Mouse (Mus musculus): Measurements from ENCODE around the gene Slc25a4. TPM values are rescaled to one million over a fixed set of nuclear protein-coding genes. Genes with fewer than 3 reads are reported as not detected.

Slc25a4 gene
- total RNA-seq, 4 experiments from 2014 or later, result 4,428 to 5,209 (median 4,678) TPM

DNA sequence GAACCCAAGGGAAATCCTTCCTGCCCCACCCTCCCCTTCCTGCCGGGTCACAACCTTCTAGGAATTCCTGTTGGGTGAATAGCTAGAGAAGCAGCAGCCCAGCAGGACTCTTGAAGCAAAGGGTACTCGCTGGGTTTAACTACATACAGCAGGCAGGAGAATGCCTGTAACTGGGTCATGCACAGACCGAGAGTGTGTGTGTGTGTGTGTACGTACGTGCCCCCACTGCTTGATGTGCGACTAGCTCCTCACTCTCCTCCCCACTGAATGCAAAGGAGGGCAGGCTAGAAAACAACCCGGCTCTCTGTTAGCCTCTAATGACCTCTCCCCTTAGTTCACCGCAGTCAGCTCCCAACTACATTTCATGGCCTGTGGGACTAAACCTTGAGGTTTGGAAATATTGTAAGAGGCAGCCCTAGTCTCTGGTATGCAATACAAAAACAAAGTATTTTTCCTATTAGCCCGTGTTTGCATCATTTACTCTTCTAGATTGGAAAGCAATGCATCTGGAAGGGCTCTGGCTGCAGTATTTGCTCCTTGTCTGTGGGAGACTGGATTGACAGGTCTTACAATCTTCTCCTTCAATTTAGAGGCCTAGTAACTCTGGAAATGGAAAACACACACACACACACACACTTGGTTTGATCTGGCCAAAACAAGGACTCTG is 6.0 kb downstream of the Slc25a4 start:
- no peak for DNase-seq (ENCODE audit: low spot score)

DNA sequence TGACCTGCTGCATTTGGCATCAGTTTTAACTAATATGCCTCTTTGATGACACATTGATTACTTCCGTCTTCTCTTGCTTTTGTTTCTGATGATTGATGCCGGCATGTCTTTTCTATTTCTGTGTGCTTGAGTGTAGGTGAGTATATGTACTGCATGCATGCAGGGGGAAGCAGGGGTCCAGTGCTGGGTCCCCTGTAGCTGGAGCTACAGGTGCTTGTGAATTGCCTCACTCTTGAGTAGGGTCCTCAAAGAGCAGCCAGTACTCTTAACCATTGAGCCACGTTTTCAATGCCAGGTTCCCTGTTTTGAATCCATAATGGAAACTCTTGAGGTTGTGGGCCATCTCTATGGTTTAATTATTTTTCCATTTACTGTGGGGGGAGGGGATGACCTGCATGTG is 6.8 kb downstream of the Slc25a4 start:
- no peak for DNase-seq (ENCODE audit: low spot score)

DNA sequence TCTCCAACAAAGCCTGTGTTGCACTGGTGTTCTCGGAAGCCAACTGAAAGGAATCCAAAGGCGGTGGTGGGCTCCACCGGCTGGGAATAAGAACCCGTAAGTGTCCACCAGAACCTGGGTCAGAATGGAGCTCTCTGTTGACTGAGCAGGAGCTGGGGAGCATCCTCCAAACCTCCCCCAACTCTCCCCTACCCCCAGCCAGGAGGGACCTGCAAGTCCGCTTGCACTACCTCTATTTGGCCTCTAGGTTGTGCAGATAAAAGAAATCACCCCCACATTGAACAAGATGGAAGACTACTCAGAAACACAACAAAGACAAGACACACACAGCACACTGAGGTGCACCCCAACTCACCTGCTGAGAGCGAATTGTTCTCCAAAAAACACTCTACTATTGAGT is 8.7 kb downstream of the Slc25a4 start:
- DNase-seq (ENCODE audit: low spot score), result no peak

DNA sequence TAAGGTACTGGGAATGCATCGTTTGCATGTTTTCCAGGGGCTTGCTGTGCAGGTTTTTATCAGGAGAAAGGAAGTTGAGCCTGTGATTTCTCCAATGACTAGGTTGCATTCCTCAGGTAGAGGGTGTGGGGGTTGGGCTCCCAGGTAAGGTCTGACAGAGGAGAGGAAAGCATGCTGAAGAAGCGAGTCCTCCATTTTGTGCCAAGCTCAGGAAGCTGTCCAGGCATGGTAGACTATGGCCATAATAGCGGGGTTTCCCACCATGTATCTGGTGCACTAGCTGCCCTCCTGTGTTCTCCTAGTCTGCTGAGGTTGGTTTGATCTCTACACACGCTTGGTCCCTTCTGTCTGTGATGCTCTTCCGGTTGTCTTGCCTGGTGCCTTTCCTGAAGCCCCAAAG is 13.4 kb downstream of the Slc25a4 start:
- no peak for DNase-seq (ENCODE audit: low spot score)

DNA sequence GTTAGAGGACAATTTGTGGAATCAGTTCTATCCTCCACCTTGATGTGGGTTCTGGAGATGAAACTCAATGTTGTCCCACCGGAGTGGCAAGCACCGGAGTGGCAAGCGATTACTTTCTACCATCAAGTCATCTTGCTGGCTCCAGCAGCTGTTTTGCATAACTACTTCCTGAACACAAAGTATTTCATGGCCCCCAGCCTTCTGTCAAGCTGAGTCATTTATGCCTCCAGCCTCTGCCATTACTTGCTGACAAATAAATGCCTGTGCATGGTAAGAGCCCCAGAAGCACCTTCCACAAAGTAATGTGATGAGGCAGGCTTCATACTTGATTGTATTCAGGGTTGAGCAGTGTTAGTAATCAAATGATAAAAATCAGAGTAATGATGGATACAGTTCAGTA is 14.2 kb downstream of the Slc25a4 start:
- no peak for DNase-seq (ENCODE audit: low spot score)

DNA sequence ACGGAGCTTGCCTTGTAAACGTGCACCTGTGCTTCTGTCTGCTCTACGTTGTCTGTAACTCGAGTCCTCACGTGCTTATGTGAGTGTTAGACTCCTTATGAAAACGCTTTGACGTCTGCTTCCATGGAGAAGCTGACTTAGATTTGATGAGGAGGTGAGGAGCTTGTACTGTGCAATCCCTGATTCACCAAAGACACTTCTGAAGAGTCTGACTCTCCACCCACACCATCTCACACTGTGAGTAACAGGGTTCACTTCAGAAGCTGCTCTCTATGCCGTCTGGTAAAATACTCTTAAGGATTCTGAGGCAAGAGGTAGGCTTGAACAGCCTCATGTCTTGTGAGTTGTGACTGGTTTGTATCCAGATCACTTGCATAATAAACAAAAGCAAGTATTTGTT is 18.0 kb downstream of the Slc25a4 start:
- DNase-seq (ENCODE audit: low spot score), result no peak

DNA sequence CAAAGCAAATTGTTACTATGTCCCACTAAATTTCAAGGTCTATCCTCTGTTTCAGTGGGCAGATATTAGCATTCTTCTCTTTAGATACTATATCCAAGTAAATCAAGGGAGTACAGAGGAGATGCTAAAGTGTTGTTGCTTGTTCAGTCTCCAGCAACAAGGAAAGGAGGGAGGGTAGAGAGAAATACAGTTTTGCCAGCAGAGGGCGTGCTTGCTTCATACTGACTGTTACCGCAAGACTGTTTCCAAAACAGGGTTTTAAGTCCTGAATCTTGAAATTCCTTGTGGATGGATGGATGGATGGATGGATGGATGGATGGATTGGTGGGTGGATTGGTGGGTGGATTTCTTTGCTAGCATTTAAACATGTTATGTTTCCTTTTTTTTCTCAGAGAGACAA is 25.7 kb downstream of the Slc25a4 start:
- DNase-seq (ENCODE audit: low spot score), result peak; percentile 53

DNA sequence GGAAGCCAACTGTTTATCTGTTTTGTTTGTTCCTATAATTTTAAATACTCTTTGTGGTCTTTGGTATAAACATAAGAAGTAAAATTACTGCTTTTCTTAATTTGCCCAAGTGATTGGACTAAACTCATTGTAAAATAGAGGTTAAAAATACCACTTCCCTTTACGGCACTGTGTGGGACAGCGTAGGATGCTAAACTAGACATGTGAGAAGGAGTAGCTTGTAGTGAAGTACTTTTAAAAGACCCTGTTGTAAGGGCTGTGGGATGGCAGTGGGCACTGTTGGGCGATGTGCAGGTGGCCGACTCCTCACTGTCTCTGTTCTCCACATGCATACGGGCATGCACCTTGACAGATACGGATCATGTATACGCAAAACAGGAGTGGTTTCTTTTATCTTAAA is 30.9 kb downstream of the Slc25a4 start:
- no peak for DNase-seq (ENCODE audit: low spot score)

DNA sequence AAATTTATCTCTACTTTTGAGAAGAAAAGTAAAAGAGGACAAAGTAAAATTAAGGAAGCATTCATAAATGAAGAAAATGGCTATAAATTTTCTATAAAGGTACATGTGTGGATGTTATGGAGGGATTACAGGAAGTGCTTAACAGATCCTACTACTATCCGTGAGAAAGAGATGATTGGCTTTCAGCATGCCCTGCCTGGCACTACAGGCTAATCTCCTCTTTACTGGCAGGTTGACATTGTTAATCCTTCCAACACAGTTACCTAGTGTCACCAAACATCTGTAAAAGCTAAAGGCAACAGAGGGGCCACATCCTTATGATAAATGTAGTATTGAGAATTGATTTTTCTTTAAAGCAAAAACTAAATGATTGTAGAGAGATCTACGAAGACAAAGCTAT is 37.4 kb downstream of the Slc25a4 start:
- DNase-seq (ENCODE audit: low spot score), result no peak

DNA sequence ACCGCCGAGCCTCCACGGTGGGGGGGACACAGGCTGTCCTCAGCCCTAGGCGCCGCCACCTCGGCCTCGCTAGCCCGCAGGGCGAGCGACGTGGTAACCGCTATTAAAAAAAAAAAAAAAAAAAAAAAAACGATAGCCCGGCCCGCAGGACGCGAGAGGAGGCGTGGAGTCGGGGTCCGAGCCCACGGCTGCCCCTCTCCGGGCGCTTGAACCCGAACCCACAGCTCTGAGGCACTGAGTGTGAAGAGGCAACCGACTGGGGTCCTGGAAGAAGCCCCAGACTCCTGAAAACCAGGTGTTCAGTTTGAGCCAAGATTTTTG is 47.3 kb downstream of the Slc25a4 start:
- no peak for DNase-seq (ENCODE audit: low spot score)

DNA sequence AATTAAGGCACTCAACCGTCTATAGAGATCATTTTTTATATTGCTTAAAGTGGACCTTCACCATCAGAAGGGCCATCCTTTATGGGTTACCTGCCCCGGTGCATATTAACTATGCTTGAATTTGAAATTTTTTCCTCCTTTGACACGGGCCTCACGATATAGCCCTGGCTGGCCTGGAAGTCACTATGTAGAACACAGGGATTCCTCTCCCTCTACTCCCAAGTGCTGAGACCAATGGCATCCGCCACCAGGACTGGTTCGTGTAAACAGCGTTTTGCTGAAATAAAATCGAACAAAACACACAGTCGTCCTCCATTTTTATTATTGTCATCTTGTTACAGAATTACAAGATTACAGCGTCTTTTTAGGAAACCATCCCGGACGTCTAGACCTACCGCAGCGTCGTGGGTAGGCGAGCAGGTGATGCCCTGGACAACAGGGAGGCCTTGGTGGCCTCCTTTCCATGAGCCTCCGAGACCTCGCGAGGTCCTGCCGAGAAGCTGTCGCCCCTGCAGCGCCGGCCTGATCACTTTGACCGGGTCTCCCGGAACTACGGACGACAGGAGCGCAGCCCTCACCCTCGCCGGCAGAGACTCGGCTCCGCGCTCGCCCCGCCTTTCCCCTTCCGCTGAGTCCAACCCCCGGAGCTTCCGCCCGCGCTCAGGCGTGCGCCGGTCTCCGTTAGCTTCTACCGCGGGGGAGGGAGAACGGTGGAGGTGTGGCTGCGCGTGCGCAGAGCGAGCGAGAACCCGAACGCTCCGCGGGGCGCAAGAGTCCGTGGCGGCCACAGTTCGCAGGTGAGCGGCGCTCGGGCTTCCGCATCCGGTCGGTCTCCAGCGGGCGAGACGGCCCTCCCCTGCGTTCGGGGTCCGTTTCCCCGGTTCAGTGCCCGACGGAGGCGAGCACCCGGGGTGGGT is 47.9 kb downstream of the Slc25a4 start:
- DNase-seq (ENCODE audit: low spot score), result peak; percentile 96

Small RNA genes lying within 50 kb of the gene (microRNA-seq; reads per million reads assigned to microRNA genes)
- gene Gm23812, result not detected

Other genes starting within 250 kb of the Slc25a4 start
- 1 to 10 TPM in 1 of 4 experiments, under 1 TPM in 3; 0.35 to 1.1 (median 0.58) TPM for gene 1700029J07Rik, start 236.0 kb downstream of the Slc25a4 start, total RNA-seq (2022)
- gene Ufsp2, start 235.8 kb downstream of the Slc25a4 start, total RNA-seq (2022), result 10 to 100 TPM; 26.5 to 32.9 (median 27.4) TPM
- 1 to 10 TPM in 3 of 4 experiments, under 1 TPM in 1; 0.78 to 2.2 (median 1.0) TPM for gene Lrp2bp, start 212.0 kb downstream of the Slc25a4 start, total RNA-seq (2022)
- 10 to 100 TPM in 1 of 4 experiments, 1 to 10 TPM in 3; 4.0 to 10.6 (median 6.6) TPM for gene Ankrd37, start 205.6 kb downstream of the Slc25a4 start, total RNA-seq (2022)
- 10 to 100 TPM; 11.8 to 14.0 (median 13.4) TPM for gene Cfap97, start 59.5 kb downstream of the Slc25a4 start, total RNA-seq (2022)
- gene Snx25, start 59.1 kb downstream of the Slc25a4 start, total RNA-seq (2022), result 10 to 100 TPM in 1 of 4 experiments, 1 to 10 TPM in 3; 7.8 to 10.4 (median 8.7) TPM
- gene Helt, start 83.4 kb upstream of the Slc25a4 start, total RNA-seq (2022), result 1 to 10 TPM in 3 of 4 experiments, under 1 TPM in 1; 0.92 to 4.2 (median 3.3) TPM